Mouse (Mus musculus): ENCODE measurements around the gene Dock1.

Gene Dock1

GRCm38 (mm10) chr7:135065301-135065700 lies 394.8 kb downstream of the Dock1 start:
- DNase-seq, result no peak

DNA sequence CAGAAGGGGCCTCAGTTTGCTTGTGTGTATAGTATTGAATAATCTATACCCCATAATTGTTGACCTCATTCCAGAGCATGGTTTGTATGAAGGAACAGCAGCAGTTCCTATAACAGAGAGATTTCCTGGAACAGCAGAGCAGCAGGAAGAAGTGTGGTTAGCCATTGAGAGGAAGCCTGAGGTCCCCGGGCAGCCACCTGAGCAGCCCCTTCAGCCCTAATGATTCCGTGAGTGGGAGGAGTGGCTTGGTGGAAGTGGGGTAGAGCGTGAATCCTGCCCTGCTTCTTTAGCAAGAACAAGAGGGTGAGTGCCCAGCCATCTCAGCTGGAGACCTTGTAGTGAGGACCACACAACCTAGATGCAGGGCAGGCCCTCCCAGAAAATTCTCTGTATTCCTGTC lies 398.4 kb downstream of the Dock1 start:
- DNase-seq, result no peak

- DNase-seq, result no peak
These were observed 406.4 kb downstream of the Dock1 start for GRCm38 (mm10) chr7:135076904-135077303.

GRCm38 (mm10) chr7:135077340-135077739 lies 406.9 kb downstream of the Dock1 start:
- DNase-seq, result no peak

DNA sequence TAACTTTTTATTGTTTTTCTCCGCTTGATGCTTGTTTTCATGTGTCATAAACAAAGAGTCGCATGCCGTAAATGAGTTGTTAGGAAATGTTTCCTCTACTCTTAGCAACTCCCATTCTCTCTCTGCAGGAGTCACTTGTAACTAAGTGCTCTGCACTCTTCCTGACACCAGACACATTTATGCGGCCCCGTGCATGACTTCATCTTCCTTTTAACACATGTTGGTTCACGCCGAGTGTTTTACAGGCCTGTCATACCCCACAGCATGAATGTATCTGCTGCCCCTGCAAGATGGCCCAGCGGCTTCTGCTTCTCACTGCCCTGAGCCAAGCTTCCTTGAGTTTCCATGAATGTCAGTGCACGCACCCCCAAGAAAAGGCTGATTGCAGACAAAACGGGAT lies 407.4 kb downstream of the Dock1 start:
- DNase-seq, result no peak

DNA sequence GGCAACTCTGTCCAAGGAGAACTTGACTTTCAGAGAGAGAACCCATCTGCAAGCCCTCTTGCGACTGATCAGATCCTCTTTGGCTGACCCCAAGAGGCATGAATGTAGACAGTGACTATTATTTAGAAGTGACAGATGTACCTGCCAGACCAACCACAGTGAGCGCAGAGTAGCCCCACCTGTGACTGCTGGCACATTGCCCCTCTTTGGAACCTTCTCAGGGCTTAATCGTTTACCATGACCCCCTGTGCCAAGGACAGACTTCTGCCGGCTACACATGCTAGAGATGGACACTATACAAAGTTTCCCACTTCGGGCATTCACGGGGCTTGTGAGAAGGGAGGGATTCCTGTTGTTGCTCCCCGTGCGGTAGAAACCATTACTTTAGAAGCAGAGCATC lies 413.0 kb downstream of the Dock1 start:
- no peak for DNase-seq

DNA sequence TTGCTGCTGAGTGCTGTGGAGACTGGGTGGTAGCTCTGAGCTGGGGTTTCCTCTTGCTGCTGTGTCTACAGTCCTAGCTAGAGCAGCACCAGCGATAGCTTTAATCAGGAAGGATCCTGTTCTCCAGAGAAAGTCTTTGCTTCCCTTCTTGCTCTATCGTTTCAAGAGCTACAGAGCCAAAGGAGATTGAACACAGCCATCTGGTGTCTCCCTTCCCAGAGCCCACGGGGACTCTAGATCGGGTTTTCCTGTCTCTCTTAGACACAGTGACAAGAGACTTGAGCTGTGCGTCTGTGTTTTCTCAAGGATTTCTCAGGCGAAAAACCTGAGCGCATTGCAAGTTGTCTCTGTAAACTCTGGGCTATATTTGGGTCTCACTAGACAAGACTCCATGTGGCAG lies 413.6 kb downstream of the Dock1 start:
- DNase-seq, result no peak

GRCm38 (mm10) chr7:135086556-135086955 lies 416.1 kb downstream of the Dock1 start:
- no peak for DNase-seq

GRCm38 (mm10) chr7:135089626-135090025 lies 419.2 kb downstream of the Dock1 start:
- no peak for DNase-seq

GRCm38 (mm10) chr7:135093851-135094250 lies 423.4 kb downstream of the Dock1 start:
- DNase-seq, result no peak

DNA sequence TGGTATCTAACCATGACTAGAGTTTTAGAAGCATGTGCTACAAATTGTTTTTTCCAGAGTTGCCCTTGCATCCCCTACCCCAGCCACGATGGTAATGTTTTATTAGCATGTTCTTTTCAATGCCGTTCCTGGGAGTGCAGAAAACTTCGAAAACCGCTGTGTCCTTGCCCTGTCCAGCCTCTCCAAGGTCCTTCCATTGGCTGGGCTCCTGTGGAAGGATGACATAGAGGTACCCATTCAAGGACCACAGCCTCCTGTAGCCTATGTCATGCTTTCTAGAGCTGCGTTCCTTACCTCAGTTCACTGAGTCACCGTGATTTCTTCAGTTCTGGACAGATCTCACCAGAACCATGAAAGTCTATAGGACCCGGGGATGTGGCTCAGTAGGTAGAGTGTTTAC lies 431.5 kb downstream of the Dock1 start:
- DNase-seq, result no peak

- no peak for DNase-seq
These were observed 436.1 kb downstream of the Dock1 start for GRCm38 (mm10) chr7:135106536-135106935.

DNA sequence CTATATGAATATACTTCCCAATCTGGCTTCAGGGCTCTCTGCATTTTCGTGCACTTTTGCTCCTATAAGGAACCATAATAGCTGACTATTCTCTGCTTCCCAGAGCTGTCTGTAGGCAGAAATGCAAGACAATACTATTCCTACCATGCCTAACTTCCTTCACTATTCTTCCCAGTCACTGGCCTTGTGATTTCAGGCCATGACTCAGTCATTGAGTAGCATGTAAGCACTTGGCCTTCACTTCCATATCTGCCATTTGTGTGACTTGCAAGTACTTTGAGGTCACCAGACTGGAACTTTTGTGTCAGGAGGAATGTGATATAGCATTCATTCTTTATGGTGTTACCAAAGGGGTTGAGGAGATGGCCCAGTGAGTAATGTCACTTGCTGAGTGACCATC lies 439.9 kb downstream of the Dock1 start:
- no peak for DNase-seq

- peak; percentile 5 to 34 for DNase-seq
These were observed 455.0 kb downstream of the Dock1 start for GRCm38 (mm10) chr7:135125296-135126065.

GRCm38 (mm10) chr7:135132461-135132860 lies 462.0 kb downstream of the Dock1 start:
- DNase-seq, result peak in 1 of 2 experiments; percentile 43

DNA sequence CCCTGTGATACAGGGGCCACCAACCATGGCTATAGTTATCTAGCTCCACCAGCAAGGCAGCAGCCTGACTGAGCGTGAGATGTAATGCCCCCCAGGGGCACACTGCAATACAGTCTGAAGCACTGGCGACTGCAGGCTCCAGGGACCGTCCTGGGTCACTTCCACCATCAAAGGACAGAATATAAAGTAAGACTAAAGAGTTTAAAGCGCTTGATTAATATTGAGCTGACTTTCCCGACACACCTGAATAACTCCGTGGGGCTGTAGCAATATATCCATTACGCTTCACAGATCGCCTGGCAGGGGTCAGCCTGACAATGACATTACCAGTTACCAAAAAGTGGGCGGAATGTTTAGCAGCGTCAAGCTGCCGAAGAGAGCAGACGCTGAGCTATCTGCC lies 464.2 kb downstream of the Dock1 start:
- no peak for DNase-seq

DNA sequence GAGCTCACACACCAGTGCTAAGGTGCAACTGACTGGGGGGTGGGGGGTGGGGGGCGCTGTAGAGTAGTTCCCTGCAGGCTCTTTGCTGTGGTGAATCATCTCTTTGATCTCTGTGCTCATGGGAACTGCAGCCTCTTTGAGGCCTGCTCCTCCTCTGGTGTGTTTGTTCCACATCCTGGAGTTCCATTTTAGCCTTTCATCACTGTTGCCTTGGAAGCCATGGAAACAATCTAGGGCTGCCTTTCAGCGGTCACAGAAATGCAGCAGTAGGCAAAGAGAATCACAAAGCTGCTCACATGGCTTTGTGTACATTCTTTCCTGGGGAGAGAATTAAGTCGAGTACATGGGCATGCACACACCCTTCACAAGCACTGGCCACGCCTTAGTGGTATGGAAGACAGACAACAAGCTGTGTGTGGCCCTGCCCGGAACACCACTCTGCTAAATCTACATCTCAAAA lies 468.7 kb downstream of the Dock1 start:
- DNase-seq, result no peak

GRCm38 (mm10) chr7:135144731-135145130 lies 474.3 kb downstream of the Dock1 start:
- no peak for DNase-seq

DNA sequence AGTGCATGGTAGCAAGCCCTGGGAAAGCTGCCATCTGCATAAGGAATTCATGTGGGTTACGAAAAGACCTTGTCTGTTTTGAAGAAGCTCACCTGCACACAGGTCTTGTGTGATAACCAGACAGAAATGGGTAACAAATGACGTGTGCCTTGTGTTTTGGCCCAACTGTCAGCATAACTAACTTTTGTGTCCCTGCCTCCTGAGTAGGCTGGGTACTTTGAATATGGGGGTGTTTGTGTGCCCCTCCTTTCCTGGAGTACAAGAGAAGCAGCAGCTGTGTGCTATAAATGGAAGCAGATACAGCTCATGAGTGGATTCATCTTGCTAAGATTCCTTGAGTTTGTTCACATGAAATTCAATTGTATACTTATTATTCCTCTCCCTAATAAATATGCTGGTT lies 480.5 kb downstream of the Dock1 start:
- DNase-seq, result no peak

DNA sequence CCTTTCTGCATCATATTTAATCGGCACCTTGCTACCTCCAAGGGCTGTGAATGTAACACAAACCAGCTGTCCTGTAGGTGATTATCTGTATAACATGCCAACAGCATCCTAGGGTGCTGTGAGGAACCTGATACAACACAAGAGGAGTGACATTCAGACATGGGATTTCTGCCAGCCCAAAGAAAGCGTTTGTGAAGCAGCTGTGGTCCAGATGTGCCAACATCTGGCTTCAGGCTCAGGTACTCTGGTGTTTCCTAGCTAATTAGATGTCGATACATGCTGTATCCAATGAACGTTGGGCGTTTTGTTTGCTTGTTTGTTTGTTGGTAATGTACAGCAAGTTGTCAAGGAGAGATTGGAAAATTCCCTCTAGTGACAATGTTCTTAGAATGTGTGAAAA lies 487.1 kb downstream of the Dock1 start:
- no peak for DNase-seq

- no peak for DNase-seq
These were observed 487.9 kb downstream of the Dock1 start for GRCm38 (mm10) chr7:135158381-135158780.

DNA sequence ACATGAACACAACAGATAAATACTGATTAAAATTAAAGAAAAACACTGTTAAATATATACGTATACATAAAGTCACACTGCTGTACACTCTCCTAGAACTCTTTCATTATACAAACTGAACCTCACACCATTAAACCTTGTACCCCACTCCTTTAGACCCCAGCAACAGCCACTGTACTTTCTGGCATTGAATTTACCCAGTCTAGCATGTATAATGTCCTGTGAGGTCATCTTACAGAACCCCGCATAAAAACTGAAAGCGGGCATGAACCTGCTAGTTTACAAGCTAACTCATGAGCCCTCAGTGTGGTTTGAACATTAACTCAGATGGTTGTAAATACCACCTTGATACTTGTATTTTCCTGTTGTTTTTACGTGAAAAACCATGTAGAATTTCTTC lies 489.2 kb downstream of the Dock1 start:
- DNase-seq, result no peak

- DNase-seq, result peak in 1 of 2 experiments; percentile 55
These were observed 494.7 kb downstream of the Dock1 start for GRCm38 (mm10) chr7:135165155-135165554.

DNA sequence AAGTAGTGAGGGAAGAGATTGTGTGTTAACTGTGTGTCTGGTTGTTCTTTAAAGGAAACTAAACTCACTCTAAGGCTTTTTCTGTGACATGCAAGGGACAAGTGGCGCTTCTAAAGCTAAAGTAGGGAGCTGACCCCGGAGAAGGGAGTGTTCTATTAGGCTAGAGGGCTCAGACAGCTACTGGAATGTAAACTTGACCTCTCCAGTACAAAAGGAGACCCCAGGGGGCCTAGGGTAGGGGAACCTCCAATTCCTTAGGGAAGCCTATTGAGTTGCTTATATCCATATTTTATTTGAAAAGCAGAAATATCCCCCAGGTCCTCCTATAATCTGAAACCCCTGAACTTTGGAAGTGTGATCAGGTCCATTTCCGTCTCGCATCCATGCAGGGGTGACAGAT lies 499.5 kb downstream of the Dock1 start:
- DNase-seq, result no peak

DNA sequence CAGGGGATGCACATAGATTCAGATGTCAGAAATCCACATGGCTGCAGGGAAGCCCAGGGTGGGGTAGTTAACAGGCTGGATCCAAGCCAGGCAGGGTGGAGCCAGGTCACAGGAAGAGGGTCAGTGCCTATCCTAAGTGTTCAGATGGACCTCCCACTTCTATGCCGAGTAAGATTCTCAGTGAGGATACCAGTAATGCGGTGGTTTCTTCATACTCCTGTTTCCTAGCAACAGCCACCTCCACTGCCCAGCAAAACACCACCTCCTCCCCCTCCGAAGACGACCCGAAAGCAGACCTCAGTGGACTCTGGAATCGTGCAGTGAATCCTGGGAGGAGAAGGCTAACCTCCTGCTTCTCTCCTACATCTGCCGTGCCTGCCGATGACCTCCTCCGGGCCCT lies 501.8 kb downstream of the Dock1 start:
- no peak for DNase-seq

Measured in lung, postnatal 4 days (tissue).